Mouse (Mus musculus) bone marrow macrophage, adult 2 months (primary cell): ENCODE results near the gene Ttc21a.

Experiments
- CTCF ChIP-seq: IDR thresholded peaks from 2 replicates; pipeline ENCODE4 v1.5.1; 2012; ENCODE audit warnings: low read depth, mild to moderate bottlenecking, low read length, moderate library complexity
- POLR2A ChIP-seq: IDR thresholded peaks from 2 replicates; pipeline ENCODE4 v1.6.1; 2012; ENCODE audit warnings: mild to moderate bottlenecking, low read depth, low read length, borderline replicate concordance

DNA sequence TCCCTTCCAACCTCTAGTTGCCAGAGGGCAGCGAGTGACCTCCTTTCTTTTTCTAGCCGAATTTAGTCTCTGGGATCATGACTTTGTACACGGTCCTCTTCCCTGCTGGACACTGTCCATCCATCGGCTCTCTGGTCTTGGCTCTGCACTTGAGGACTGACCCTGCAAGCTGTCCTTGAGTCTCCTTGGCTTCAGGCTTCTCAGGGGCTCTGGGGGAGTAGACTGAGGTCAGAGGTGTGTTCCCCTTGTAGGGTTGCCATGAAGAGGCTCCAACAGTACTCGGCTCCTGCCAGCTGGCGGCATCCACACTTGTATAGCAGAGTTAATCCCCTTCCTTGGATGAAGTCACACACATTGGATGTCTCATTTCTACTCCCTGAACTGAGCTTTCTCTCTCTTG lies 62.2 kb downstream of the Ttc21a start:
- no peak for TF ChIP-seq CTCF
- no peak for TF ChIP-seq POLR2A
